16 mouse cellular contexts compared by ENCODE assay signal in genomic region chr12:102602255-102603041, GRCm38 (mm10). TPM values are rescaled to one million over a fixed set of nuclear protein-coding genes. Genes with fewer than 3 reads are reported as not detected.
DNase-seq lines count a peak whose midpoint lies in the region; ATAC-seq and TF ChIP-seq lines count a peak whose summit lies in the region.
"Had no signal": no experiment of that assay in that cellular context is flagged by ENCODE, and none has a peak within 500 bp of the region (broad histone marks: within the 10 kb centered on the region; RNA-seq: fewer than 3 reads in every experiment).

No protein-coding gene starts in this region.

- H3K27ac ChIP-seq in layer of hippocampus, adult 2 months, result peak overlapping the region; percentile 48; the same call in 1 of the 2 replicates
- peak overlapping the region; percentile 73 for H3K27ac ChIP-seq in forebrain, embryonic 10.5 days
- peak overlapping the region; percentile 64; the same call in 1 of the 2 replicates for H3K27ac ChIP-seq in limb, embryonic 12.5 days

- peaks cover 32% of the 10 kb centered on the region for H3K4me1 ChIP-seq in forebrain, embryonic 10.5 days
- H3K4me1 ChIP-seq in limb, embryonic 12.5 days (replicated peaks), result peaks cover 37% of the 10 kb centered on the region

- peaks cover 16% of the 10 kb centered on the region for H3K36me3 ChIP-seq in forebrain, embryonic 10.5 days (replicated peaks)
- peaks cover 10% of the 10 kb centered on the region; the same call in 1 of the 2 replicates for H3K36me3 ChIP-seq in limb, embryonic 12.5 days

- H3K4me2 ChIP-seq in limb, embryonic 12.5 days, result no peak overlapping the region
- H3K4me2 ChIP-seq: liver, embryonic 11.5 days had no signal

- WGBS in forebrain, embryonic 10.5 days, result 73% methylated on average over 9 of the region's 9 CpGs
- 73% methylated on average over 9 of the region's 9 CpGs for WGBS in limb, embryonic 12.5 days

- peak; percentile 67 for DNase-seq in cerebellum, adult 11-12 months
- DNase-seq in layer of hippocampus, adult 2 months (ENCODE audit: low spot score in 2 of 2), result no peak
- no peak for DNase-seq in layer of hippocampus, adult 18-20 months (ENCODE audit: low spot score in 2 of 2)
- no peak for DNase-seq in forebrain, embryonic 10.5 days (ENCODE audit: extremely low spot score, low spot score)
- no peak for DNase-seq in testis, postnatal 10 days (ENCODE audit: low spot score)
- DNase-seq in left cerebral cortex, postnatal 25 days (ENCODE audit: low spot score in 2 of 2), result no peak
- DNase-seq: kidney, adult 2 months; layer of hippocampus, adult 9-11 months; lung, postnatal 10 days; thymus, postnatal 14 days had no signal

- H3K4me3 ChIP-seq in layer of hippocampus, adult 2 months, result no peak overlapping the region
- no peak overlapping the region for H3K4me3 ChIP-seq in forebrain, embryonic 10.5 days
- H3K4me3 ChIP-seq in limb, embryonic 12.5 days (replicated peaks), result no peak overlapping the region

- H3K9ac ChIP-seq in limb, embryonic 12.5 days (replicated peaks), result no peak overlapping the region

- ATAC-seq in cerebellum, adult (ENCODE audit: insufficient number of reproducible peaks, low FRiP score, low TSS enrichment), result no peak
- no peak for ATAC-seq in limb, embryonic 12.5 days (ENCODE audit: insufficient number of reproducible peaks, insufficient read depth, low FRiP score, low TSS enrichment, low read depth)

- no peak for TF ChIP-seq CTCF in layer of hippocampus, adult 2 months (conservative IDR thresholded peaks at IDR 0.05)

- intact Hi-C loops in left cerebral cortex, postnatal 25 days (cut with DNase I), result no loop called here

- H3K9me3 ChIP-seq in forebrain, embryonic 10.5 days, result peaks cover 10% of the 10 kb centered on the region; the same call in 1 of the 2 replicates
- peaks cover 7% of the 10 kb centered on the region for H3K9me3 ChIP-seq in limb, embryonic 12.5 days

- no peaks in the 10 kb centered on the region for H3K27me3 ChIP-seq in forebrain, embryonic 10.5 days (ENCODE audit: poor library complexity, severe bottlenecking)
- H3K27me3 ChIP-seq in limb, embryonic 12.5 days, result no peaks in the 10 kb centered on the region

RNA-seq across cellular contexts. Expression of gene Chga, which starts 47.7 kb away (rescaled TPM):
- 100 to 1,000 TPM; 123 to 124 TPM for total RNA-seq in layer of hippocampus, adult 2 months (2021)
- total RNA-seq in layer of hippocampus, adult 18-20 months (2021), result 100 to 1,000 TPM; 123 to 138 TPM
- 6.7 and 9.2 TPM in 2 replicates for polyA plus RNA-seq in forebrain, embryonic 10.5 days (2016; fragmentation: Nextera tagmentation; extraction: Ambion mirVana)
- 0.33 and 0.70 TPM in 2 replicates for polyA plus RNA-seq in limb, embryonic 12.5 days (2016; fragmentation: Nextera tagmentation; extraction: Ambion mirVana)
- total RNA-seq in left cerebral cortex, postnatal 25 days (2021), result 100 to 1,000 TPM; 177 to 186 TPM
- total RNA-seq: common myeloid progenitor, adult 5-6 weeks; granulocyte monocyte progenitor cell, adult 5-6 weeks; heart, postnatal 25 days had no signal
